Mouse (Mus musculus) cerebellum, adult 2 months (tissue): Measurements from ENCODE around the gene Cybrd1. TPM values are rescaled to one million over a fixed set of nuclear protein-coding genes. Genes with fewer than 3 reads are reported as not detected.

ENCODE experiments used
- DNase-seq, 2 experiments: peaks; one replicate each; pipeline ENCODE4 v3.0.0; 2021
- H3K27ac ChIP-seq: fragments of 200-500 bp; 2 replicates; pipeline ENCODE4 v1.5.1; 2012; ENCODE audit warnings: low read length, control low read depth, inconsistent platforms; ENCODE audit not compliant: insufficient read depth
- H3K27me3 ChIP-seq: fragments of 200-500 bp; 2 replicates; pipeline ENCODE4 v1.6.1; 2012; ENCODE audit warnings: inconsistent platforms, mild to moderate bottlenecking, low read length, moderate library complexity; ENCODE audit not compliant: control insufficient read depth, insufficient read depth
- H3K4me1 ChIP-seq: fragments of 200-500 bp; 2 replicates; pipeline ENCODE4 v1.6.1; 2011; ENCODE audit warnings: low read length; ENCODE audit not compliant: control insufficient read depth, insufficient read depth
- H3K4me3 ChIP-seq: fragments of 200-500 bp; replicated peaks from 2 replicates; pipeline ENCODE3; 2011; ENCODE audit warnings: mild to moderate bottlenecking, low read depth, low read length, control low read depth; ENCODE audit not compliant: insufficient read depth
- CTCF ChIP-seq: fragments of 200-500 bp; IDR thresholded peaks from 2 replicates; pipeline ENCODE4 v1.5.1; 2011; ENCODE audit warnings: low read depth, mild to moderate bottlenecking, control low read depth, low read length, moderate library complexity, borderline replicate concordance; ENCODE audit not compliant: insufficient read depth
- POLR2A ChIP-seq: fragments of 200-500 bp; IDR thresholded peaks from 2 replicates; pipeline ENCODE4 v1.6.1; 2011; ENCODE audit warnings: low read length, control low read depth, borderline replicate concordance; ENCODE audit not compliant: insufficient read depth
- WGBS: fragments of 180-500 bp; shearing (Covaris S2); methylation state at CpG from one replicate; pipeline ENCODE4 v1.1.7; 2018; 5-methylcytosine and 5-hydroxymethylcytosine counted together
- polyA plus RNA-seq: library from polyadenylated mRNA; depleted of rRNA; stranded (reverse); fragments of >200 nt; gene quantifications from 2 replicates; pipeline ENCODE4 v1.2.3, GENCODE M21; 2012; rRNA removed

The Cybrd1 gene
- polyA plus RNA-seq, 1 experiment, result 1.2 TPM

GRCm38 (mm10) chr2:71180566-71181217, 63.0 kb downstream of the Cybrd1 start:
- 63% methylated on average over 8 of the region's 8 CpGs for WGBS
- Histone ChIP-seq H3K27ac (no peak overlapping the region), H3K27me3 (no peaks in the 10 kb centered on the region), H3K4me3 (no peak overlapping the region), H3K4me1 (no peaks in the 10 kb centered on the region)
- no peak for DNase-seq
- TF ChIP-seq CTCF, result no peak
- TF ChIP-seq POLR2A, result no peak

GRCm38 (mm10) chr2:71187950-71188349, 70.2 kb downstream of the Cybrd1 start:
- no peak for DNase-seq
- H3K4me1 ChIP-seq, result no peaks in the 10 kb centered on the region
- no peak overlapping the region for H3K27ac ChIP-seq
- H3K27me3 ChIP-seq, result peaks cover 2% of the 10 kb centered on the region; the same call in 1 of the 2 replicates
- 74% methylated on average over 3 of the region's 3 CpGs for WGBS
- TF ChIP-seq CTCF (no peak), POLR2A (no peak)
- no peak overlapping the region for H3K4me3 ChIP-seq

GRCm38 (mm10) chr2:71188861-71189260, 71.1 kb downstream of the Cybrd1 start:
- Histone ChIP-seq H3K27ac (no peak overlapping the region), H3K27me3 (peaks cover 2% of the 10 kb centered on the region; the same call in 1 of the 2 replicates), H3K4me3 (no peak overlapping the region), H3K4me1 (no peaks in the 10 kb centered on the region)
- no peak for TF ChIP-seq CTCF
- no peak for TF ChIP-seq POLR2A
- 62% methylated on average over 2 of the region's 2 CpGs for WGBS
- DNase-seq, result no peak

- H3K4me1 ChIP-seq, result no peaks in the 10 kb centered on the region
- TF ChIP-seq CTCF (no peak), POLR2A (no peak)
- H3K27ac ChIP-seq, result no peak overlapping the region
- no peak for DNase-seq
- H3K4me3 ChIP-seq, result no peak overlapping the region
- 22% methylated on average over 16 of the region's 16 CpGs for WGBS
- peaks cover 2% of the 10 kb centered on the region; the same call in 1 of the 2 replicates for H3K27me3 ChIP-seq
Observed at GRCm38 (mm10) chr2:71191391-71192194, 73.9 kb downstream of the Cybrd1 start.

- 63% methylated on average over 17 of the region's 17 CpGs for WGBS
- no peak for TF ChIP-seq CTCF
- TF ChIP-seq POLR2A, result no peak
- DNase-seq, result no peak
- H3K27ac ChIP-seq, result no peak overlapping the region
- H3K27me3 ChIP-seq, result peaks cover 2% of the 10 kb centered on the region; the same call in 1 of the 2 replicates
- H3K4me1 ChIP-seq, result no peaks in the 10 kb centered on the region
- no peak overlapping the region for H3K4me3 ChIP-seq
Observed at GRCm38 (mm10) chr2:71192195-71192807, 74.6 kb downstream of the Cybrd1 start.

Other genes starting within 250 kb of the Cybrd1 start
- gene Dcaf17, start 62.6 kb upstream of the Cybrd1 start, polyA plus RNA-seq, result 7.4 and 9.2 TPM in 2 replicates
- 13.9 and 14.6 TPM in 2 replicates for gene Mettl8, start 62.3 kb upstream of the Cybrd1 start, polyA plus RNA-seq
- gene Dync1i2, start 93.8 kb downstream of the Cybrd1 start, polyA plus RNA-seq, result 129 and 130 TPM in 2 replicates
- 135 and 139 TPM in 2 replicates for gene Slc25a12, start 249.8 kb downstream of the Cybrd1 start, polyA plus RNA-seq